Mouse (Mus musculus): ENCODE measurements around the gene Tmem254c.
"Not testable (repeated sequence)": the region's sequence is repeated elsewhere in the genome, so short reads cannot be mapped to it uniquely, and the experiment has no call there.

DNA sequence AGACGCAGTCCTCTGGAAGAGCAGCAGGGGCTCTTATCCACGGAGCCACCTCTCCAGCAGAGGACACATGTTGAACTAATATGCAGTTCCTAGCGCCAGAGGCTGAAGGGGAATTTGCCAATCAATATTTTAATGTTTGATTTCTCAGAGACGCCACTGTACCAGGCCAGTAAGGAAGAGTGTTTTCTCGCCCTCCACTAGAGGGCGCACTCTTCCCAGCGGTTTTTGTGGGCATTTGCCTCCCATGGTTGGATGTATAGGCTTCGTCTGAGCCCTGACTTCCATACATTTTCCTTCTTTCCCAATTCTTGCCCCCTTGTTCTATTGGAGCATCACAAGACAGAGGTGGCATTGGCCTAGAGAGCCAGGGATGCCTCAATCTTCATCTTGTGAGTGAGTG, 20.1 kb downstream of the Tmem254c start:
- not testable (repeated sequence) for TF ChIP-seq MAX (IDR thresholded peaks at IDR 0.05; ENCODE audit: low read depth); POLR2A (IDR thresholded peaks at IDR 0.05; ENCODE audit: insufficient read length, low read depth)
